8 mouse cellular contexts compared by ENCODE assay signal in genomic region chr5:51553671-51554070, GRCm38 (mm10). TPM values are rescaled to one million over a fixed set of nuclear protein-coding genes. Genes with fewer than 3 reads are reported as not detected.
A peak's percentile ranks its signal among the peaks of the same experiment; 100 is the strongest.
DNase-seq lines count a peak whose midpoint lies in the region; ATAC-seq and TF ChIP-seq lines count a peak whose summit lies in the region.

No protein-coding gene starts in this region.

- TF ChIP-seq POLR2A in brain, embryonic 14.5 days (IDR thresholded peaks at IDR 0.05; ENCODE audit: borderline replicate concordance, extremely low read depth, insufficient read depth, insufficient read length, poor library complexity, severe bottlenecking): no peak

- no peaks in the 10 kb centered on the region for H3K36me3 ChIP-seq in forebrain, postnatal 0 days (ENCODE audit: insufficient read depth)
- no peaks in the 10 kb centered on the region for H3K36me3 ChIP-seq in hindbrain, embryonic 10.5 days
- no peaks in the 10 kb centered on the region for H3K36me3 ChIP-seq in stomach, postnatal 0 days (ENCODE audit: control insufficient read depth, insufficient read depth, low read length)

- TF ChIP-seq EP300 in stomach, postnatal 0 days (optimal IDR thresholded peaks at IDR 0.05): no peak

- no peak for TF ChIP-seq CTCF in layer of hippocampus, adult 2 months (conservative IDR thresholded peaks at IDR 0.05)
- TF ChIP-seq CTCF in brain, embryonic 14.5 days (IDR thresholded peaks at IDR 0.05; ENCODE audit: borderline replicate concordance, extremely low read depth, insufficient read depth, insufficient read length): no peak
- no peak for TF ChIP-seq CTCF in forebrain, postnatal 0 days (IDR thresholded peaks at IDR 0.05; ENCODE audit: low read depth)
- no peak for TF ChIP-seq CTCF in stomach, postnatal 0 days (IDR thresholded peaks at IDR 0.05; ENCODE audit: low read depth)

- ATAC-seq in forebrain, postnatal 0 days: peak; percentile 82
- 0 out of 2 replicates have a peak, but pooled peaks have one; percentile 17 for ATAC-seq in megakaryocyte-erythroid progenitor cell, adult 5-6 weeks (replicated peaks; ENCODE audit: low FRiP score, low TSS enrichment, poor library complexity, severe bottlenecking)
- ATAC-seq in stomach, postnatal 0 days (ENCODE audit: low FRiP score, low TSS enrichment): peak; percentile 93

- peak overlapping the region; percentile 63 for H3K4me2 ChIP-seq in forebrain, postnatal 0 days (ENCODE audit: low read depth)
- H3K4me2 ChIP-seq in stomach, postnatal 0 days (replicated peaks; ENCODE audit: low read depth): peak overlapping the region; percentile 61

- no peaks in the 10 kb centered on the region for H3K9me3 ChIP-seq in forebrain, postnatal 0 days (ENCODE audit: low read length)
- H3K9me3 ChIP-seq in hindbrain, embryonic 10.5 days: no peaks in the 10 kb centered on the region
- H3K9me3 ChIP-seq in stomach, postnatal 0 days (ENCODE audit: control insufficient read depth, low read length): no peaks in the 10 kb centered on the region

- H3K4me3 ChIP-seq in layer of hippocampus, adult 2 months: peak overlapping the region; percentile 72
- peak overlapping the region; percentile 46 for H3K4me3 ChIP-seq in forebrain, postnatal 0 days (ENCODE audit: low read depth, low read length)
- peak overlapping the region; percentile 62 for H3K4me3 ChIP-seq in hindbrain, embryonic 10.5 days
- peak overlapping the region; percentile 64 for H3K4me3 ChIP-seq in stomach, postnatal 0 days (ENCODE audit: low read depth, low read length)

- intact Hi-C loops in left cerebral cortex, postnatal 25 days (cut with DNase I): no loop called here

- peak overlapping the region; percentile 80 for H3K27ac ChIP-seq in layer of hippocampus, adult 2 months
- peak overlapping the region; percentile 73; the same call in 1 of the 2 replicates for H3K27ac ChIP-seq in forebrain, postnatal 0 days (ENCODE audit: low read depth, low read length)
- H3K27ac ChIP-seq in hindbrain, embryonic 10.5 days: peak overlapping the region; percentile 87; the same call in 1 of the 2 replicates
- H3K27ac ChIP-seq in stomach, postnatal 0 days (replicated peaks): peak overlapping the region; percentile 36; the same call in 1 of the 2 replicates

- H3K9ac ChIP-seq in forebrain, postnatal 0 days: 0 out of 2 replicates have a peak overlapping the region, but pooled peaks have one; percentile 29
- H3K9ac ChIP-seq in stomach, postnatal 0 days (ENCODE audit: low read length): peak overlapping the region; percentile 35; the same call in 1 of the 2 replicates

- peak; percentile 28 to 32 for DNase-seq in layer of hippocampus, adult 2 months (ENCODE audit: low spot score in 2 of 2)
- DNase-seq in layer of hippocampus, adult 11-12 months (ENCODE audit: low spot score): no peak
- DNase-seq in brain, embryonic 14.5 days (ENCODE audit: low read depth): peak; percentile 88
- DNase-seq in forebrain, postnatal 0 days: peak; percentile 37
- peak; percentile 39 for DNase-seq in hindbrain, embryonic 10.5 days (ENCODE audit: low spot score)
- peak; percentile 26 to 31 for DNase-seq in left cerebral cortex, postnatal 25 days (ENCODE audit: low spot score in 2 of 2)
- peak; percentile 70 for DNase-seq in stomach, postnatal 0 days (ENCODE audit: low spot score)

- no peaks in the 10 kb centered on the region for H3K27me3 ChIP-seq in forebrain, postnatal 0 days (ENCODE audit: insufficient read depth, low read length)
- no peaks in the 10 kb centered on the region for H3K27me3 ChIP-seq in hindbrain, embryonic 10.5 days (ENCODE audit: insufficient read depth, poor library complexity, severe bottlenecking)
- no peaks in the 10 kb centered on the region for H3K27me3 ChIP-seq in stomach, postnatal 0 days (ENCODE audit: control insufficient read depth, insufficient read depth, low read length)

- 5% methylated on average over 5 of the region's 5 CpGs for WGBS in forebrain, postnatal 0 days
- 2% methylated on average over 5 of the region's 5 CpGs for WGBS in hindbrain, embryonic 10.5 days
- 5% methylated on average over 5 of the region's 5 CpGs for WGBS in stomach, postnatal 0 days

- H3K4me1 ChIP-seq in forebrain, postnatal 0 days (ENCODE audit: insufficient read depth): peaks cover 3% of the 10 kb centered on the region; the same call in 1 of the 2 replicates
- peaks cover 15% of the 10 kb centered on the region for H3K4me1 ChIP-seq in hindbrain, embryonic 10.5 days (replicated peaks)
- no peaks in the 10 kb centered on the region for H3K4me1 ChIP-seq in stomach, postnatal 0 days (replicated peaks; ENCODE audit: control insufficient read depth, insufficient read depth)

RNA-seq across cellular contexts. Expression of gene Ppargc1a, which starts 13.9 kb away (rescaled TPM):
- 10 to 100 TPM; 40.9 to 41.8 TPM for total RNA-seq in layer of hippocampus, adult 2 months (2021)
- 4.4 and 9.3 TPM in 2 replicates for polyA plus RNA-seq in brain, embryonic 14.5 days (2012; rRNA removed)
- total RNA-seq in forebrain, postnatal 0 days (2014; rRNA removed): 7.0 and 10.4 TPM in 2 replicates
- 7.9 and 13.7 TPM in 2 replicates for polyA plus RNA-seq in forebrain, postnatal 0 days (2015; fragmentation: Nextera tagmentation; extraction: Ambion mirVana)
- polyA plus RNA-seq in hindbrain, embryonic 10.5 days (2016; fragmentation: Nextera tagmentation; extraction: Ambion mirVana): 1.8 and 2.1 TPM in 2 replicates
- total RNA-seq in left cerebral cortex, postnatal 25 days (2021): 10 to 100 TPM; 51.4 to 53.7 TPM
- not detected in 2 replicates for total RNA-seq in megakaryocyte-erythroid progenitor cell, adult 5-6 weeks (2014; fragmentation: Nextera tagmentation)
- total RNA-seq in megakaryocyte-erythroid progenitor cell, adult 5-6 weeks (2017): not detected in 2 replicates
- 4.1 and 5.1 TPM in 2 replicates for polyA plus RNA-seq in stomach, postnatal 0 days (2015; fragmentation: Nextera tagmentation; extraction: Ambion mirVana)

Comparison
In these comparisons a context has a peak if more than half of its experiments do, and no peak if none do; other contexts are left out.
1. H3K27ac ChIP-seq: peak in every context shown above with its lines; median percentile 87 in hindbrain, embryonic 10.5 days; 80 in layer of hippocampus, adult 2 months; 73 in forebrain, postnatal 0 days; 36 in stomach, postnatal 0 days.
2. ATAC-seq: peak in every context shown above with its lines; median percentile 93 in stomach, postnatal 0 days; 82 in forebrain, postnatal 0 days; 17 in megakaryocyte-erythroid progenitor cell, adult 5-6 weeks.